Mouse (Mus musculus) MEL (cell line): ENCODE measurements at regions not wholly inside any gene's neighbourhood (a gene's known extent, or its start where the extent isn't known, plus 50 kb on each side); places are given as distances from the start of the nearest gene placed in this dataset.

Source experiments
- CTCF ChIP-seq, 3 experiments: IDR thresholded peaks in 2 of 3; conservative IDR thresholded peaks in 1 of 3; 2 replicates each; pipeline ENCODE4 v1.5.1; 2011 to 2012; ENCODE audit warnings: low read length in 3 of 3, low read depth in 2 of 3, mild to moderate bottlenecking in 2 of 3, improper control_type of control experiment in 1 of 3, inconsistent platforms in 1 of 3, mixed read lengths in 1 of 3, moderate library complexity in 1 of 3; ENCODE audit not compliant: control insufficient read depth in 1 of 3, insufficient read depth in 1 of 3, poor library complexity in 1 of 3, severe bottlenecking in 1 of 3
- ELF1 ChIP-seq: IDR thresholded peaks from 2 replicates; pipeline ENCODE4 v1.6.1; 2014; ENCODE audit warnings: low read depth, mild to moderate bottlenecking, inconsistent platforms, low read length, improper control_type of control experiment, moderate library complexity
- EP300 ChIP-seq, 2 experiments: IDR thresholded peaks; 2 replicates each; pipeline ENCODE4 v1.6.1; 2011; ENCODE audit warnings: improper control_type of control experiment in 2 of 2, low read length in 2 of 2, low read depth in 1 of 2, mild to moderate bottlenecking in 1 of 2
- GATA1 ChIP-seq: IDR thresholded peaks from 2 replicates; pipeline ENCODE4 v1.6.1; 2011; ENCODE audit warnings: low read depth, low read length, improper control_type of control experiment
- HCFC1 ChIP-seq: IDR thresholded peaks from 2 replicates; pipeline ENCODE4 v1.6.1; 2012; ENCODE audit warnings: low read depth, mild to moderate bottlenecking, inconsistent platforms, low read length, improper control_type of control experiment, moderate library complexity
- NRF1 ChIP-seq: IDR thresholded peaks from 2 replicates; pipeline ENCODE4 v1.6.1; 2014; ENCODE audit warnings: low read depth, mild to moderate bottlenecking, inconsistent platforms, low read length, improper control_type of control experiment, moderate library complexity; ENCODE audit not compliant: poor library complexity, insufficient read depth, severe bottlenecking
- POLR2A ChIP-seq, 2 experiments: IDR thresholded peaks; 2 replicates each; pipeline ENCODE4 v1.6.1; 2011 to 2012; ENCODE audit warnings: low read length in 2 of 2, mild to moderate bottlenecking in 2 of 2, control low read depth in 1 of 2, improper control_type of control experiment in 1 of 2, low read depth in 1 of 2, moderate library complexity in 1 of 2; ENCODE audit not compliant: control insufficient read depth in 1 of 2, insufficient read depth in 1 of 2, poor library complexity in 1 of 2
- RCOR1 ChIP-seq: IDR thresholded peaks from 2 replicates; pipeline ENCODE4 v1.6.1; 2012; ENCODE audit warnings: low read depth, mild to moderate bottlenecking, inconsistent platforms, low read length, improper control_type of control experiment
- SMC3 ChIP-seq: IDR thresholded peaks from 2 replicates; pipeline ENCODE4 v1.6.1; 2011; ENCODE audit warnings: low read depth, low read length, improper control_type of control experiment
- TCF12 ChIP-seq: IDR thresholded peaks from 2 replicates; pipeline ENCODE4 v1.6.1; 2014; ENCODE audit warnings: low read depth, mild to moderate bottlenecking, inconsistent platforms, low read length, improper control_type of control experiment, moderate library complexity
- USF1 ChIP-seq: IDR thresholded peaks from 2 replicates; pipeline ENCODE4 v1.6.1; 2014; ENCODE audit warnings: low read depth, mild to moderate bottlenecking, inconsistent platforms, low read length, improper control_type of control experiment, moderate library complexity

- TF ChIP-seq CTCF (IDR thresholded peaks at IDR 0.05 in 2 of 3, conservative IDR thresholded peaks at IDR 0.05 in 1 of 3; ENCODE audit: control insufficient read depth in 1 of 3, insufficient read depth in 1 of 3, low read depth in 2 of 3, low read length in 3 of 3, poor library complexity in 1 of 3, severe bottlenecking in 1 of 3) (no peak), ELF1 (no peak), EP300 (IDR thresholded peaks at IDR 0.05; ENCODE audit: low read depth in 1 of 2, low read length in 2 of 2) (no peak), NRF1 (no peak), POLR2A (IDR thresholded peaks at IDR 0.05; ENCODE audit: control insufficient read depth in 1 of 2, insufficient read depth in 1 of 2, low read depth in 1 of 2, low read length in 2 of 2, poor library complexity in 1 of 2) (no peak), SMC3 (no peak), USF1 (no peak), TCF12 (no peak), RCOR1 (no peak), GATA1 (no peak), HCFC1 (no peak)
Observed at GRCm38 (mm10) chr5:47496218-47496617, 486.7 kb upstream of the Slit2 start.
